Mouse (Mus musculus) stomach, embryonic 15.5 days (tissue): Measurements from ENCODE around the gene Dgkk. TPM values are rescaled to one million over a fixed set of nuclear protein-coding genes. Genes with fewer than 3 reads are reported as not detected.
"Not testable (repeated sequence)": the region's sequence is repeated elsewhere in the genome, so short reads cannot be mapped to it uniquely, and the experiment has no call there.

ENCODE experiments used
- ATAC-seq: fragments of 200-750 bp; cut with Nextera tagmentation; 2 replicates; pipeline ENCODE4 v1.8.0; 2017; ENCODE audit warnings: low read depth, moderate number of reproducible peaks, moderate TSS enrichment; ENCODE audit not compliant: insufficient read depth, low FRiP score
- H3K27ac ChIP-seq: fragments of 300-500 bp; sonication (generic); 2 replicates; pipeline ENCODE4 v1.5.1; 2015; ENCODE audit warnings: mild to moderate bottlenecking, inconsistent platforms
- H3K27me3 ChIP-seq: fragments of 300-500 bp; sonication (generic); replicated peaks from 2 replicates; pipeline ENCODE4 v1.6.1; 2015; ENCODE audit warnings: inconsistent platforms
- H3K36me3 ChIP-seq: fragments of 300-500 bp; sonication (generic); 2 replicates; pipeline ENCODE4 v1.6.1; 2015; ENCODE audit warnings: inconsistent platforms
- H3K4me1 ChIP-seq: fragments of 300-500 bp; sonication (generic); 2 replicates; pipeline ENCODE4 v1.6.1; 2015; ENCODE audit warnings: inconsistent platforms
- H3K4me2 ChIP-seq: fragments of 300-500 bp; sonication (generic); 2 replicates; pipeline ENCODE4 v1.6.1; 2015; ENCODE audit warnings: mild to moderate bottlenecking, inconsistent platforms
- H3K4me3 ChIP-seq: fragments of 300-500 bp; sonication (generic); replicated peaks from 2 replicates; pipeline ENCODE4 v1.5.1; 2015; ENCODE audit warnings: inconsistent platforms
- H3K9ac ChIP-seq: fragments of 300-500 bp; sonication (generic); 2 replicates; pipeline ENCODE4 v1.6.1; 2015; ENCODE audit warnings: inconsistent platforms
- H3K9me3 ChIP-seq: fragments of 300-500 bp; sonication (generic); 2 replicates; pipeline ENCODE4 v1.6.1; 2016; ENCODE audit warnings: inconsistent platforms
- WGBS: fragments of 180-500 bp; shearing (Covaris S2); methylation state at CpG from one replicate; pipeline ENCODE4 v1.1.7; 2015; 5-methylcytosine and 5-hydroxymethylcytosine counted together
- polyA plus RNA-seq: library from polyadenylated mRNA; unstranded; fragments of >200 nt; fragmentation: Nextera tagmentation; extraction: Ambion mirVana; gene quantifications from 2 replicates; pipeline ENCODE4 v1.2.1, GENCODE M21; 2015

Dgkk gene
- polyA plus RNA-seq, 1 experiment from 2014 or later = 0.10 TPM

GRCm38 (mm10) chrX:6922165-6922564 lies 143.1 kb downstream of the Dgkk start:
- ATAC-seq = no peak
- 60% methylated on average over 5 of the region's 5 CpGs for WGBS
- H3K4me3 ChIP-seq = no peak overlapping the region
- no peak overlapping the region for H3K9ac ChIP-seq
- no peaks in the 10 kb centered on the region for H3K36me3 ChIP-seq
- no peaks in the 10 kb centered on the region for H3K9me3 ChIP-seq
- no peaks in the 10 kb centered on the region for H3K27me3 ChIP-seq
- H3K27ac ChIP-seq = no peak overlapping the region
- no peaks in the 10 kb centered on the region for H3K4me1 ChIP-seq
- H3K4me2 ChIP-seq = no peak overlapping the region

DNA sequence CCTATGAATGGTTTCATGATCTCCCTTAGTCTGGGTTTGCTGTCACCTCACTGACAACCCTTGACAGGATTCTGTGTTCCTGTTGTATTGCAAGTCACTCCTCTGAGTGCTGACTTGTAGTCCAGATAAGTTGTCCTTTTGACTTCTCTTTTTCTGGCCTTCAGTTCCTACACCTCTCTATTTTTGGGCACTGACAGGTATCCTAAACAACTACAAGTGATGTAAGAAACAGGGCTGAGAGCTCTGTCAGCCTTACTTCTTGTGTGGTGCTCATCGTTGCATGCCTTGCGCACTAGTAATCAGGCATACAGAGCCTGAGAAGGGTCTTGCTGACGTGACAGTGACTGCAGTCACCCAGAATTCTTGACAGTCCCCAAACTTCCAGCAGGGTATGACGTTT lies 147.1 kb downstream of the Dgkk start:
- Histone ChIP-seq H3K27me3 (no peaks in the 10 kb centered on the region), H3K9ac (no peak overlapping the region), H3K27ac (no peak overlapping the region), H3K36me3 (no peaks in the 10 kb centered on the region), H3K4me2 (no peak overlapping the region), H3K4me1 (no peaks in the 10 kb centered on the region), H3K4me3 (no peak overlapping the region), H3K9me3 (no peaks in the 10 kb centered on the region)
- 73% methylated on average over 4 of the region's 4 CpGs for WGBS
- no peak for ATAC-seq

DNA sequence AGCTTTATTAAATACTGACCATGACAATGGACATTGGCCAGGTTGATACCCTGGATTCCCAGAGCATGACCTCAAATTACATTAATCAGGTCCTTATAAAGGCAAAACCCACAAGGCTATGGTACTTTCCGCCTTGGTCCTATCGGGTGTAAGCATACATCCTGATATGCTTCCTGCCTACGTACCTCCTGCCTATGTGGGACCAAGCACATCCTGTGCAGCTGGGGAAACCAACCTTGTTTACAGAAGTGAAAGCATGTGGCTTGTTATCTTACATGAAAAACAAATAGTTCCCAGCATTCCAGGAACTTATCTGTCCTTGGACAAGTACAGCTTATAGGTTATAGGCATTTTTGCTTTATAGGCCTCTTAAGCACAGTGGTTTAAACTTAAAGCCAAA lies 189.5 kb downstream of the Dgkk start:
- ATAC-seq = peak; percentile 35; the same call in 1 of the 2 replicates
- no peak overlapping the region for H3K4me3 ChIP-seq
- H3K9me3 ChIP-seq = no peaks in the 10 kb centered on the region
- H3K4me2 ChIP-seq = no peak overlapping the region
- no peak overlapping the region for H3K9ac ChIP-seq
- H3K27me3 ChIP-seq = no peaks in the 10 kb centered on the region
- 63% methylated on average over 3 of the region's 3 CpGs for WGBS
- H3K4me1 ChIP-seq = no peaks in the 10 kb centered on the region
- H3K27ac ChIP-seq = no peak overlapping the region
- no peaks in the 10 kb centered on the region for H3K36me3 ChIP-seq

DNA sequence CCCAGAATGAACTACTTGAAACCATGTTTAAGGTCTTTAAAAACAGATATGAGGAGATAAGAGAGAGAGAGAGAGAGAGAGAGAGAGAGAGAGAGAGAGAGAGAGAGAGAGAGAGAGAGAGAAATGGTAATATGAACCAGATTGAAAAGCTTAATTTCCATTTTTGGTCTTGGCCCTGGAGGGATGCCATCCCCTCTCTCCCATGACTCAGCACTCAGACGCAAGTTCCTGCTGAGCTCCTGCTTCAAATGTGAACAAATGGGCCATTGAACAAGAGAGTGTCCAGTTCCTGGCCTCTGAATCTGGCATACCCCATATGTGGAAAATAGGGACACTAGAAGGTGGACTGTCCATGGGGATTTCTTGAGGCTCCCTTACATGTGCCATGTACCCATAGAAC lies 192.8 kb downstream of the Dgkk start:
- no peak for ATAC-seq
- no peaks in the 10 kb centered on the region for H3K27me3 ChIP-seq
- 62% methylated on average over 1 of the region's 1 CpGs for whole genome bisulfite sequencing
- H3K4me1 ChIP-seq = no peaks in the 10 kb centered on the region
- no peaks in the 10 kb centered on the region for H3K9me3 ChIP-seq
- H3K4me2 ChIP-seq = no peak overlapping the region
- H3K9ac ChIP-seq = no peak overlapping the region
- no peak overlapping the region for H3K27ac ChIP-seq
- H3K4me3 ChIP-seq = no peak overlapping the region
- H3K36me3 ChIP-seq = no peaks in the 10 kb centered on the region

GRCm38 (mm10) chrX:6983916-6984315 lies 204.8 kb downstream of the Dgkk start:
- H3K4me2 ChIP-seq, H3K27ac ChIP-seq, H3K4me3 ChIP-seq, H3K27me3 ChIP-seq, H3K4me1 ChIP-seq, H3K9me3 ChIP-seq, H3K36me3 ChIP-seq, ATAC-seq, H3K9ac ChIP-seq: not testable (repeated sequence)
- WGBS = 86% methylated on average over 4 of the region's 4 CpGs
